Mouse (Mus musculus) hindbrain, embryonic 10.5 days (tissue): ENCODE measurements around the gene Lsamp. TPM values are rescaled to one million over a fixed set of nuclear protein-coding genes. Genes with fewer than 3 reads are reported as not detected.

Experiments used
- DNase-seq: peaks from one replicate; pipeline ENCODE4 v3.0.0-alpha.2; 2017; ENCODE audit warnings: low spot score
- H3K27ac ChIP-seq: fragments of 300-500 bp; sonication (generic); 2 replicates; pipeline ENCODE4 v1.5.1; 2016; ENCODE audit warnings: mild to moderate bottlenecking, moderate library complexity
- H3K27me3 ChIP-seq: fragments of 300-500 bp; sonication (generic); 2 replicates; pipeline ENCODE4 v1.6.1; 2016; ENCODE audit warnings: mild to moderate bottlenecking; ENCODE audit not compliant: poor library complexity, insufficient read depth, severe bottlenecking
- H3K36me3 ChIP-seq: fragments of 300-500 bp; sonication (generic); 2 replicates; pipeline ENCODE4 v1.6.1; 2016; ENCODE audit warnings: mild to moderate bottlenecking, moderate library complexity
- H3K4me1 ChIP-seq: fragments of 300-500 bp; sonication (generic); replicated peaks from 2 replicates; pipeline ENCODE4 v1.6.1; 2016; ENCODE audit warnings: mild to moderate bottlenecking
- H3K4me3 ChIP-seq: fragments of 300-500 bp; sonication (generic); 2 replicates; pipeline ENCODE4 v1.5.1; 2016; ENCODE audit warnings: mild to moderate bottlenecking, moderate library complexity
- H3K9me3 ChIP-seq: fragments of 300-500 bp; sonication (generic); 2 replicates; pipeline ENCODE4 v1.6.1; 2016; ENCODE audit warnings: mild to moderate bottlenecking, moderate library complexity
- WGBS: fragments of 180-500 bp; shearing (Covaris S2); methylation state at CpG from one replicate; pipeline ENCODE4 v1.1.7; 2016; 5-methylcytosine and 5-hydroxymethylcytosine counted together
- polyA plus RNA-seq: library from polyadenylated mRNA; unstranded; fragments of >200 nt; fragmentation: Nextera tagmentation; extraction: Ambion mirVana; gene quantifications from 2 replicates; pipeline ENCODE4 v1.2.1, GENCODE M21; 2016

The Lsamp gene
- polyA plus RNA-seq, 1 experiment from 2014 or later: 17.2 TPM

DNA sequence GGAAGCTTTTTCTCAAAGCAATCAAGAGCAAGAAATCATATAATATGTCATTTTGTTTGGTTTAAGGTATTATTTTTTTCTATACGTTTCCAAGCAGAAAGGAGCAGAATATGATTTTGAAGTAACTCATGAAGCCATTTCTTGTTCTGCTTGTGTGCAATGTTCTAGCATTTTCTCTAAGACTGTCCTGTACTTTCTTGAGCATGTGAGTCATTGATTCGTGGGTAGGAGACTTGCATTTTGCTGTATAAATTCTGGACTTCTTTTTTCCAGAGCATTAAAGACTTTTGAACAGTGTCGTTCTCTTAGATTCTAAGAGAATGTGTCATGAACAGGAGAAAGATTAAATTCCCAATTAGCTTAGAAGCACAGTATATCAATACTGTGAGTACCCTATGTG, 1118.6 kb downstream of the Lsamp start:
- DNase-seq: no peak
- Histone ChIP-seq H3K36me3 (no peaks in the 10 kb centered on the region), H3K9me3 (no peaks in the 10 kb centered on the region), H3K4me3 (no peak overlapping the region), H3K4me1 (no peaks in the 10 kb centered on the region), H3K27ac (no peak overlapping the region), H3K27me3 (no peaks in the 10 kb centered on the region)
- 84% methylated on average over 3 of the region's 3 CpGs for WGBS

DNA sequence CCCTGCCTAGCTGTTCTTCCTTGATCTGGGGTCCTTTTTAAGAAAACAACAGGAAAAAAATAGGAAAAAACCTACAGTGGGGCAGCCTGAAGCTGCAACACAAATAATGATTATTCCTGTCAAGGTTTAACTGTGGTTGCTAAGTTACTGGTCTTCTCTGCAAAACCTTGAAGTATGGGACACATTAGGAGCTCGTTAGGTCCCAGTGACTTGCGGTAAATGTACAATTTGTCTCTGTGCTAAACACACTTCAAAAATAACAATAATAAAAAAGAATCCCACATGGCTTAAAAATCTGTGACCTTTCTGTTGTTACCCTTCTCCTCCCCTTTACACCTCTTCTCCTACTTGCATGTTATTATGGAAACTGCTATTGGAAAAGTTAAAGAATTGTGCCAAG, 1140.2 kb downstream of the Lsamp start:
- no peak overlapping the region for H3K4me3 ChIP-seq
- 81% methylated on average over 2 of the region's 2 CpGs for WGBS

DNA sequence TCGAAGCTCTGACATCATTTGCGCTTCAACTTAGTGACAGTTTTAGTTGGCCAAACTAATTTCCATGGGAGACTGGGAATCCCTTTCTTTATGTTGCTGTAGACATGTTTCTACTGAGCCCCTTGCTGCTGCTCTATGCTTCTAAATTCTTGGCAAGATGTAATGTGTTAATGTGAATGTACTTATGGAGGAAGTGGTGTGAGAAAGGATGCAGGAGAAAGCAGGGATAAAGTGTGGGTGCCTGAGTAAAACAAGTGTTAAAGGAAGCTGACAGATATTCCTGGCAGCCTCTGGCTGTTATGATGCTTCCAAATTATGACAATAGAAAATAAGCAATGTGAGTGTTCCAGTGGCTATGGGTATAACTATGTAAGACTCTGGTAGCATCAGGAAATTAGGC, 1140.9 kb downstream of the Lsamp start:
- H3K4me3 ChIP-seq: no peak overlapping the region
- H3K27me3 ChIP-seq: no peaks in the 10 kb centered on the region
- no peak overlapping the region for H3K27ac ChIP-seq
- DNase-seq: no peak
- no peaks in the 10 kb centered on the region for H3K4me1 ChIP-seq
- WGBS: 95% methylated on average over 2 of the region's 2 CpGs
- H3K36me3 ChIP-seq: no peaks in the 10 kb centered on the region
- no peaks in the 10 kb centered on the region for H3K9me3 ChIP-seq

More for the DNA sequence above, 1140.2 kb downstream of the Lsamp start:
- H3K4me1 ChIP-seq: no peaks in the 10 kb centered on the region
- no peaks in the 10 kb centered on the region for H3K9me3 ChIP-seq
- H3K27me3 ChIP-seq: no peaks in the 10 kb centered on the region
- no peaks in the 10 kb centered on the region for H3K36me3 ChIP-seq
- DNase-seq: no peak
- H3K27ac ChIP-seq: no peak overlapping the region

DNA sequence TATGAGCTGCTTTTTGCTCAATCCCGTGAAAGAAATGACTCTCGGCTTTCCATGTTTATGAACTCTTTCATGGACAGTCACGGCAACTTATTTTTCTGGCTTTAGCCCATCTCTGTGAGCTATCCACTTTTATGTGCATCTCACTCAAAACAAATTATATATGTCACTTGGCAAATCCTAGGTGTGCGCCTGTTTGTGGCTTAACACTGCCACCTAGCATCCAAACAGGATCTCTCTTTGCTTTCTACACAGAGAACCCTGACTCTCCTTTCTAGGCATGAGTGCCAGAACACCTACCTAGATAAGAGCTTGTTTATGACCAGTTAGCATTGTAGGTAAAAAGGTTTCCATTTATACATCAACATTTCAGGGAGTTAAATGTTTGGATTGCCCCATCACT, 1146.9 kb downstream of the Lsamp start:
- 78% methylated on average over 4 of the region's 4 CpGs for WGBS
- H3K9me3 ChIP-seq: no peaks in the 10 kb centered on the region
- no peak overlapping the region for H3K4me3 ChIP-seq
- DNase-seq: no peak
- no peak overlapping the region for H3K27ac ChIP-seq
- H3K27me3 ChIP-seq: no peaks in the 10 kb centered on the region
- H3K4me1 ChIP-seq: no peaks in the 10 kb centered on the region
- no peaks in the 10 kb centered on the region for H3K36me3 ChIP-seq

DNA sequence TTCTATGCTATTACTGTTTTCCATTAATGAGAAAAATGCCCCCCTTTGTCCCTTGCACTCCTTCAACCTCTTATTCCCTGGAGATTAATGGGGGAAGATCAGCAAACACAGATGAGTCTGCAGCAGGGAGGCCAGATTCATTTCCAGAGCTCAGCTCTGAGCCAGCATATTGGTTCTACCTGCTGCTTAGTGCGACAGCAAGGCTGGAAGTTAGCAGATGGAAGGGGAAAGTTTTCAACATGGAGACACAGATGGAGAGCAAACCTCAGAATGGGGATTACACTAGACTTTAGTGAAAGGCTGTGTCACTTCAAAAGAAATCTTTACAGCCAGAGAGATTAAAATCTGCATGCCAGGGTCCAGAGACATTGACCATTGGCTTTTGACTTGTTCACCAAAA, 1188.7 kb downstream of the Lsamp start:
- Histone ChIP-seq H3K27me3 (no peaks in the 10 kb centered on the region), H3K27ac (no peak overlapping the region), H3K4me1 (no peaks in the 10 kb centered on the region), H3K9me3 (no peaks in the 10 kb centered on the region), H3K36me3 (no peaks in the 10 kb centered on the region), H3K4me3 (no peak overlapping the region)
- no peak for DNase-seq
- WGBS: 71% methylated on average over 1 of the region's 1 CpGs

DNA sequence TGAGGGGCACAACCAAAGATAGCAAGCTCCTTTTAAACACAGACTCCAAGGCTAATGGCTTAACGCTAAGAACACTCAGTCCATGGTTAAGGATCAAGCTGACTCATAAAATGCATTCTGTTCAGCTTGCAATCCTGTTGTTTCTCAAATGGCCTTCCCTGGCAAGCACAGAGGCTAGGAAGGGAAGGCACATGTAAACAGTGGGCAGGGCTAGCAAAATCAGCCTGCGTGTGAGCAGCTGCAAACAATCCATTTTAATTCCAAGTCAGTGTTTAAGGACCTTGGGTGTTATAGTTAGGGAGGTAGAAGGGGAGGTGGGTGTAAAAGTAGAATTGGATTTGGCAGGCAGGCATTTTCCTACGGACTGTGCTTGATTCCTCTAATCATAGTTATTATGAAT, 1195.4 kb downstream of the Lsamp start:
- no peak for DNase-seq
- H3K27me3 ChIP-seq: no peaks in the 10 kb centered on the region
- WGBS: 70% methylated on average over 3 of the region's 3 CpGs
- no peaks in the 10 kb centered on the region for H3K36me3 ChIP-seq
- H3K27ac ChIP-seq: no peak overlapping the region
- no peaks in the 10 kb centered on the region for H3K4me1 ChIP-seq
- H3K4me3 ChIP-seq: no peak overlapping the region
- no peaks in the 10 kb centered on the region for H3K9me3 ChIP-seq

DNA sequence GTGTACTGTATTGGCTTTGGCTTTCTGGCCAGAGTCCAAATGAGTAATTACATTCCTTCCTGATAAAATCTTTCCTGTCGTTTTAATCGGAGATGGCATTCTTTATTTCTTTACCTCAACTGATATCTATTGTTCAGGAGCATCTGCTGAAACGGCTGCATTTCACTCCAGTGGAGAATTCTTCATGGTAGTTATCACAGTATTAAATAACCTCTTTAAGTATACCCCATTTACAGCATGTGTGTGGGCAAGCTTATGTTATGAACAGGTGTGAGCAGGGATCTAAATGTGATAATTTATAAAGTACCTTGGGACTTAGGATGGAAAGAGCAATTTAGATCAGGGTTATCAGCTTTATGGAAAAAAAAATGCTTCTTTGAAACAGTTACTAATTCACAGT, 1196.7 kb downstream of the Lsamp start:
- H3K27ac ChIP-seq: no peak overlapping the region
- H3K9me3 ChIP-seq: no peaks in the 10 kb centered on the region
- DNase-seq: no peak
- WGBS: 66% methylated on average over 3 of the region's 3 CpGs
- no peaks in the 10 kb centered on the region for H3K36me3 ChIP-seq
- no peaks in the 10 kb centered on the region for H3K27me3 ChIP-seq
- no peak overlapping the region for H3K4me3 ChIP-seq
- no peaks in the 10 kb centered on the region for H3K4me1 ChIP-seq

DNA sequence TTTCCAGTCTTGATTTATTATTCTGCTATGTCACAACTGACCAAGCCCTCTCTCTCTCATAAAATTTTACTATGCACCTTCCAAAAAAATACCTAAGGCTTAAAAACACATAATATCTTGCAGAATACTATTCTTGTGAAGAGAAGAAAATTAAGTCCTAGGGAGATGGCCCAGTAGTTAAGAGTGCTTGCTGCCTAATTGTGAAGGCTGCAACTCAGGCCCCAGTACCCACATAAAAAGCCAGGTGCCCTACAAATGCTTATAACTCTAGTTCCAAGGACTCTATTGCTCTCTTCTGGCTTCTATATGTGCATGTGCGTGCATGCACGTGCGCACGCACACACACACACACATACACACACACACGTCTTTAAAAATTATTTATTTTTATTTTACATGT, 1225.9 kb downstream of the Lsamp start:
- H3K4me1 ChIP-seq: no peaks in the 10 kb centered on the region
- no peak for DNase-seq
- H3K4me3 ChIP-seq: no peak overlapping the region
- no peaks in the 10 kb centered on the region for H3K27me3 ChIP-seq
- no peaks in the 10 kb centered on the region for H3K36me3 ChIP-seq
- H3K9me3 ChIP-seq: no peaks in the 10 kb centered on the region
- no peak overlapping the region for H3K27ac ChIP-seq
- 96% methylated on average over 5 of the region's 5 CpGs for WGBS

DNA sequence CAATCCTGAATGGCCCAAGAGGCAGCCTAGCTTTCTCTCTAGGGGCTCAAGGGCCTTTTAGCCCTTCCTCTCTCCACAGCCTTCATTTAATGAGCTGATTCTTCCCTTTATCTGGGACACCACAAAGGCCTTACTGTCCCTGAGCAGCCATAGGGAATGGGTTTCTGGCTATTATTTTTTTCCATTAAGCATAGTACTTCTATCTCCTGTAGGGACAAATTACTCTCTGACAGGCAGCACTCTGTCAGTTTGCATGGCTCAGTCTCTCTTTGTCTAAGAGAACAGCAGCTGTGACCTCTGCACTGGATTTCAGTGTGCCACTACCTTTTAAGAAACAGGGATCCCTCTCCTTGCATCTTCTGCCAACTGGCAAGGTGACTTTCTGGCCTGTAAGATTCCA, 1251.7 kb downstream of the Lsamp start:
- no peak for DNase-seq
- Histone ChIP-seq H3K27me3 (no peaks in the 10 kb centered on the region), H3K36me3 (no peaks in the 10 kb centered on the region), H3K4me1 (no peaks in the 10 kb centered on the region), H3K27ac (no peak overlapping the region), H3K4me3 (no peak overlapping the region), H3K9me3 (no peaks in the 10 kb centered on the region)

DNA sequence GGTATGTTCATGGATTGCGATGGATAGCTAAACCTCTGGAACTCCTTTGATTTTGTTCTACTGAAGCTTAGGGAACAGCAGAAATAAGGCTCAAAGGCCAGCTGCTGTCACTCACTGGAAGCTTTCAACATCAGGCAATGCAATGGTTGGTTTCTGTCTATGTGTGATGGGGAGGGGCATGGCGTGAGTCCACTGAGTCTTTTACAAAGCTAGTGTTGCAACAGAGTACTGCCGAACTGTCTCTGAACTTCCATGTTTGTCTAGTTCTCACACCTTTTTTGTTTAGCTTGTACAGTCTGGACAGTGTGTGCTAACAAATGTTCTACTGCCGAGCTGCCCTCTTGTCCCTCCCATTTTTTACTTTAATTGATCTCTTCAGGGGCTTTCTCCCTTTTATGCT, 1258.7 kb downstream of the Lsamp start:
- H3K4me3 ChIP-seq: no peak overlapping the region
- H3K27me3 ChIP-seq: no peaks in the 10 kb centered on the region
- 83% methylated on average over 4 of the region's 4 CpGs for WGBS
- no peak for DNase-seq
- no peaks in the 10 kb centered on the region for H3K36me3 ChIP-seq
- H3K9me3 ChIP-seq: no peaks in the 10 kb centered on the region
- no peaks in the 10 kb centered on the region for H3K4me1 ChIP-seq
- no peak overlapping the region for H3K27ac ChIP-seq

DNA sequence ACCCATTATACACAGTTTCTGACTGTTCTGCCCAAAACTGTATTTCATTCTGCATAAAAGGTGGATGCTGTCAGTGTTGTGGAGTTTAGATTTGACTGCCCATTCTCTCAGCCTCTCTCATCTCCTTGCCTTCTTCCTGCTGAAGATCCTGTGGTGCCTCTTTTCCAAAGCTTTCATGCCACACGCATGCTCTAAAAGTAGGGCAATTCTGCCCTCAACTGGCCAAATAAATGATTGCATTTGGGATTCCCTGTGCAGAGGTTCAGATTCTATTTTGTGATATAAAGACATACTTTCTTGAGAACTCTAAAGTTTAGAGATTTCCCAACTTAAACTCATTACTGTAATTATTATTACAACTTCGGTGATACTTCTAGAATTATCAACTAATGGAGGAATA, 1260.5 kb downstream of the Lsamp start:
- 7% methylated on average over 2 of the region's 2 CpGs for WGBS

DNA sequence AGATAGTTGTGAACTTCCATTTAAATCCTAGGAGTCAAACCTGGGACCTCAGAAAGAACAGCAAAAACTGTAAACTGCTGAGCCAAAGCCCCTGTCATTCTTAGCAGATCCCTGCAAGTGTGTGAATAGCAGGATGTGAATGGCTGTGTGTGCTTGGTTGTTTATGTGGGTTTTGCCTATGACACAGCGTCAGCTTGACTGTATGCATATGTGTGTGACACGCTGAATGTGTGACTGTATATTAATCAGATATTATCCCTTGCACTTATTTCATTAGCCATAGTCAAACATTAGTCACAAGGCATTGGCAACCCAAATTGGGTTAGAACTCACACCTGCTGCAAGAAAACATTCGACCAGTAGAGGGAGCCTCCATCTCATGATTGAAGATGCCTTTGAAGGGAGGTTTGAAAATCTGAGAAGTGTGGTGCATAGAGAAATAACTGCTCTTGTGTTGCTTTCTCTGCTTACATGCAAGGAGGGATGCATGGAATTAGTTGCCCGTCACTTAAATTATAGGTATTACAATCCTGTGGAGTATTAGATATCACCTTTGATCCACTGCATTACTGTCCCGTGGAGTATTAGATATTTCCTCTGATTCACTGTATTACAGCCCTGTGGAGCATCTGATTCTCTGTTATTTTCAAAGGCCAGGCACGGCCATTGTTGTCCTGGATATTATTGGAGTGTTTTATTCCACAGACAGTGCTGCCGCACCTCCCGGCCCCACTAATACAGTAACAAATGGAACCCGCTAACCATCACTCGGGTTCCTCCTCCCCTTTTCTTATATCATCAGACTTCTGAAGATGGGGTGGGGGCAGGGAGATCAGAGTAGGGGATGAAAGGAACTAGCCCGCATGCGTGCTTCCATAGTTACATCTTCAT, 1274.2 kb downstream of the Lsamp start:
- 60% methylated on average over 12 of the region's 12 CpGs for WGBS
- Histone ChIP-seq H3K27me3 (no peaks in the 10 kb centered on the region), H3K27ac (no peak overlapping the region), H3K4me1 (no peaks in the 10 kb centered on the region), H3K4me3 (no peak overlapping the region), H3K36me3 (no peaks in the 10 kb centered on the region), H3K9me3 (no peaks in the 10 kb centered on the region)
- peak; percentile 60 for DNase-seq

More for the DNA sequence above, 1260.5 kb downstream of the Lsamp start:
- DNase-seq: peak; percentile 35
- H3K36me3 ChIP-seq: no peaks in the 10 kb centered on the region
- no peaks in the 10 kb centered on the region for H3K4me1 ChIP-seq
- no peak overlapping the region for H3K4me3 ChIP-seq
- H3K9me3 ChIP-seq: no peaks in the 10 kb centered on the region
- H3K27me3 ChIP-seq: no peaks in the 10 kb centered on the region
- no peak overlapping the region for H3K27ac ChIP-seq

DNA sequence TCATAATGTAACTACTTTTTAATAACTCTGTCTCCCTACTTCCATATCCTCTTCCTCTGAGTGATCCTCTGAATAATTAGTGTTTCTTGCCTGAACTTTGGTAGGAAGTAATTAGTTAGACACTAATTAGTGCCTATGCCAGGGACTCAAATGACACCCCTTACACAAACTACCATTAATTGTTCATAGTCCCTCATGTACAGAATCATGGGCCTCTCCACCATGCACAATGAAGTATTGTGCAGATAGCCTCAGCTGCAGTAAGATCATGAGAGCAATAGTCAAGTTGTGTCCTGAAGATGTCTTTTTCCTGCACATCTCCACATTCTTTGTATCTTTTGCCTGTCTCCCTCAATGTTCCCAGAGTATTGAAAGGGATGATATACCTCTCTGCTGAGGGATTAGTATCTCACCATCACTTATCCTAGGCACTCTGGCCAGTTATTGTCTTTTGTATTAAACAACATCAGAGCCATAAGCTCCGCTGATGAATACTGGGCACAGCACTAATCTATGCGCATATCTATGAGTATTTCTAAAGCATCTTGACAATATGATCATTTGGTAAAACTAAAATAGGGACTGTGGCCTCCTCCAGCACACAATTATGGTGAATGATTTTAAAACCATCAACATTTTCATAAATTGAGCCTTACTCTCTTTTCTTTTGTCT, 1292.0 kb downstream of the Lsamp start:
- Histone ChIP-seq H3K4me3 (no peak overlapping the region), H3K9me3 (no peaks in the 10 kb centered on the region), H3K27me3 (no peaks in the 10 kb centered on the region), H3K4me1 (no peaks in the 10 kb centered on the region), H3K36me3 (no peaks in the 10 kb centered on the region), H3K27ac (no peak overlapping the region)
- DNase-seq: no peak
- WGBS: 83% methylated on average over 2 of the region's 2 CpGs
